Mouse (Mus musculus): ENCODE data around the gene Ctxn1. TPM values are rescaled to one million over a fixed set of nuclear protein-coding genes. Genes with fewer than 3 reads are reported as not detected.

The Ctxn1 gene
- 0.52 TPM for polyA plus RNA-seq (2017; shearing (Covaris generic))

DNA sequence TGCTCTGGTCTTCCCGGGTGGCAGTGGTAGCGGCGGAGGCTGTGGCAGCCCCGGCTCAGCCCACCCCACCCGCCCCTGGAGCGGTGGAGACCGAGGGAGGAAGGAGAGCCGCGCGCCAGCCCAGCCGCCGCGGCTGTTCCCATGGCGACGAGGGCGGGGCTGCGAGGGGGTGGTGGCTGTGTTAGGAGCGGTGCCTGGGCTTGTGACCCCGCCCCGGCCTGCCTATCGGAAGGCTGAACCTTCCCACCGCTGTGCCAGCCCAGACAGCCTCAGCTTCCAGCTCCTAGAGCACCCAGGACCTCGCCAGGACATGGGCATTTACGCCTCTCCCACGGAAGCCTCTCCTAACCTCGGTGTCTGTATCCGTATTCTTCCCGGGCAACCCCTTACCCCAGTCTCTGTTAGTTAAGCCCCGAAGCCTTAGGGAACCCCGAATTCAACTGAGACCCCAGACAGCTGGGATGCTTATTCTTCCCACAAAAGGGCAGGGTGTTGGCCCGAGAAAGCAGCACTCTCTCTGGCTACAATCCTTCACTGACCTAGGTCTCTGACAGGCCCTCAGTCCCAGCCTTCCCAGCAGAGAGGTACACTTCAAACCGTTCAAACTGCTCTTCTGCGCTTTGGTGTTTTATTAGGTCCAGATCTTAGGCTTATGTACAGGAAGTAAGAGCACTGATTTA lies at the start of gene Ctxn1:
Gene Ctxn1, minus strand, starts transcription at position 150 of the 680 bp plus-strand sequence.

DNA sequence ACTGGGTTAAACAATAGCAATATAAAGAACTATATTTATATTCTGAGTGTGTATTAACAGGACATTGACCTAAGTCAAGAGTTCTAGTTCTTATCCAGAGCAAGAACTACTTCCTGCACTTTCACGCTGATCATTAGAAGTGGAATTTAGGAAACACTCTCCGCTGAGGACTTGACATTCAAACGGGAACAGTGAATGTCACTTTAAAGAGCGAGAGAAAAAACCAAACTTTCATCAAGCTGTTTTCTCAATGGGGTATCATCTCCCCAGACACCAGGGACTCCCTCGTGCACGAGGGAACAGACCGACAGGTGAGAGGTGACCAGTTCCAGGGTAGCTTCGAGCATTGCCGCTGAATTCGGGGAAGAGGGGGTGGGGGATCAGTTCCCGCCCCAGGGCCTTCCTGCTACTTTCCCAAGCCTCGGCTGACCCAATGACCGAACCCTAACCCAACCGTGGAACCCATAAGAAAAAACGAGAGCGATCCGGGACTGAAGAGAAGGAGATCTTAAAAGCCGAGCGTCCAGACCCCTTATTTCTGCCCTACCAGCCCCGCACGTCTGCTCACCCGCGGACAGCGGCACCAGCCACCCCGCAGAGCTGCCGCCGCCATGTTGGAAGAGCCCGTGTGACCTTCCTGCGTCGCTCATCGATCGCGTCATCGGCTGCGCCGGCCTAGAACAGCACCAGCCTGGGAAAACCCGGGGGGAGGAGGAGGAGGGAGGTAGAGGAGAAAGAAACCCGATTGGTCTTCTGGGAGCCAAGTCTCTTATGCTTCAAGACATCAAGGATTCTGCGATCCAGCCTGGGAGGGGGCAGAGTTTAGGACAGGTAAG lies 16.4 kb upstream of the Ctxn1 start, which contains the start of gene Timm44:
Gene Timm44, minus strand, starts transcription at position 639 of the 836 bp plus-strand sequence.

DNA sequence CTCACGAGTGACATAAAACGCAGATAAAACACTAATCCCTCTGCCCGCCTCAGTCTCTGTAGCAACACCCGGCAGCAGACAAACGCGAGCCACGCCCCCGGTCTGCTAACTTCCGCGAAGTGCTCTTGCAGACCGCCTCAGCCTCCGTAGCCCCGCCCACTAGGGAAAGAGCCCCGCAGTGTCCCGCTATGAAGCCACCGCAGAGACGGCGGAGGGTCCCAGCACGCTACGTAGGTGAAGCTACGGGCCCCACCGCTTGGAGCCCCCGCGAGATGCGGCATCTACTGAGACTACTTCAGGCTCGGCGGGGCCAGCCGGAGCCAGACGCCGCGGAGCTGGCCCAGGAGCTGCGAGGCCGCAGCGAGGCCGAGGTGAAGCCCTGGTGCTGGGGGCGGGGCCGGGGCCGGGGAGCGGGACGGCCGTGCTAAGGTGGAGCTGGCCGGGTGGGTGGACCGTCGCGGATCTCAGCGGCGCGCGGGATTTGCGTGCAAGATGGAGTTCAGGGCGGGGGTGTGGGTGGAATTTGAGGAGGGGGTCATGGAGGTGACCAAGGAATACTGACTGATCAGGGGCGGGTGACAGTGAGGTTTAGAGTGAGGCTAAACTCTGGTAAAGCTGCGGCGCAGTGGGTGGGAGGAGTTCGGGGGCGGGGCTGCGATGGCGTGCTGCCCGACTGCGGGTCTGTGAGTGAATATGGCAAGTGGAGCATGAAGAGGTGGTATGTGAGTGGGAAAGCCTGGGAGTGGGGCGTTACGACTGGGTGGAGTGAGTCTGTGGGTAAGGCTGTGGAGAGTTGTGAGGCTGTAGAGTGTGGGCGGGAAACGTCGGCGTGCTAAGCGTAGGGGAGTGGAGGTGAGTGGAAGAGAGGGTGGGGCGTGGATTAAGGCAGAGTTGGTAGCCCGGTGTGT lies 5.9 kb downstream of the Ctxn1 start, which contains the start of gene Snapc2:
Gene Snapc2, plus strand, starts transcription at position 147 of the 908 bp plus-strand sequence.

DNA sequence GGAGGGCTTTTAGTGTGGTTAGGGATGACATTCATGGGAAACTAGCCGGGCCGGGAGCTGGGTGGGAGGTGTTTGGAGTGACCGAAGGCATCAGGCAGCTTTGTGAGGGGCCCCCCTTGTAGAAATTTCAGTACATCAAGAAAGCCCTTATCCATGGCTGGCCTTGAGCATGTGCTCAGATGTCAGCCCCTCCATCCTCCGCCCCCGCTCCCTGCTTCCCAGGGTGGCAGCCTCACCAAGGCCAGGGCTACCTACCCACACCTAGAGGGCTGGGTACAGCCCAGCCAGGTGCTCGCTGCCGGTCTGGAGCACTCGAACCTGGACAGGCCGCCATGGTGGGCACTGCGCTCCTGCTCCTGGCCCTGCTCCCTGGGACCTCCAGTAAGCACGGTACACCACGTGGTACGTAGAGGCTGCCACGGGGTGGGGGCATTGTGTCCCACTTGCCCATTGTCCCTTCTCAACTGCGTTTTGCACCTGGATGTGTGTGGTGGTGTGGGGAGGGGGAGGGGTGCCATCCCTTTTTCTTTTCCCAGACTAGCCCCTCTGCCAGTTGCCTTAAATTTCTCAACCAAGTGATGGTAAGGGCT lies 11.0 kb downstream of the Ctxn1 start, which contains the start of gene Tgfbr3l:
Gene Tgfbr3l, plus strand, starts transcription at position 264 of the 590 bp plus-strand sequence.

DNA sequence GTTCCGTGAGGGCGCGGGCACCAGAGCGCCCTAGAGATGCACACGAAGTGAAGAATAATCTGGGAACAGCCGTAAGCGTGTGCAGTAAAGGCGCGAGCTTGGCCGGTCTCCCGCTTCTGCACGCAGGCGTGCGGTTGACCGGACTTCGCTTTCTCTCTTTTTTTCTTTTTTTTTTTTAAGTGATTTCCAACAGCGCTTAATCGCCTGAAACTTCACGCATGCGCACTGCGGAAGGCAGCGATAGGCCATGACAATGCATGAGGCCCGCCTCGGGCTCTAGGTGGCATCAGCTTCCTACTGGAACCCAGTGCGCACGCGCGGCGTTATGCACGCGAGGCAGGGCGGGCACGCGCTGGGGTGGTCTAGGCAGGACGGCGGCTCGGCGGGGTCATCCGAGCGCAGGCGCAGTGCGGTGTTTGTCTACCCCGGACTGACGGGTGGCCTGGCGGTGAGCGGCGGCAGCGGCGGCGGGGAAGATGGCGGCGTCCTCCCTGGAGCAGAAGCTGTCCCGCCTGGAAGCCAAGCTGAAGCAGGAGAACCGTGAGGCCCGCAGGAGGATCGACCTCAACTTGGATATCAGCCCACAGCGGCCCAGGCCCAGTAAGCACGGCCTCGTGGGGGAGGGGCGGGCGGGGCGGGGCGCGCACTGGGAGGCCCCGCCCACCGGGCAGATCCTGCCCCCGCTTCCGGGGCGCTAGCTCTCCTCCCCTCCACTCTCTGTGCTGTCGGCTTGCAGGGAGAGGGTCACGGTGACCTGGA lies 20.5 kb downstream of the Ctxn1 start, which contains the start of the genes Map2k7 and Gm49320:
Gene Map2k7, plus strand, starts transcription at position 307 of the 759 bp plus-strand sequence.
Gene Gm49320, plus strand, starts transcription at position 432 of the 759 bp plus-strand sequence.

DNA sequence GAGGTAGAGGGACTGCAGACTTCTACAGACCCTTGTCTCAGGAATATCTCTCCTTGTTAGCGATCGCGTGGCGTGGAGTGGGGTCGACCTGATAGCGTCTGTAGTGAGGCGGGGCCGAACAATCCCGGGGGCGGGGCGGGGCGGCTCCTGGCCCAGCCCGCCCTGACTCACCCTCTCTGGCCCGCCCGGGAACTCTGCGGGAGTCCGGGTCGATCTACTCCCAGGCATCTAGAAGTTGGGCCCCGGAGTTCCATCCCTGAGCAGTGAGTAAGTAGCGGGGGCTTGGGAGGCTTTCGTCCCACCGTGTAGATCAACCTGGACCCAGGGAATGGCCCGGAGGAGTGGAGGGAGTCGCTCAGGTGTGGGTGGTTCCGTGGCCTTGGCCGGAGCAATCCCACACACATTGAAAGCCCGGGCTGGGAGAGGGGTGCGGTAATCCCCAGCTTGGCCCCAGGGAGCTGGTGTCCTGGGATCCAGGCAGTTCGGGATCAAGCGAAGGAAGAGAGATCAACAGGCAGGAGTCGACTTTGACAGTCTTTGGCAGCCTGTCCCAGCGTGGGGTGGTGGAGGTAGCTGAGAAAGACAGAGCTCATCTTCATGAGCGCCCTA lies 32.2 kb downstream of the Ctxn1 start, which contains the start of gene Lrrc8e:
Gene Lrrc8e, plus strand, starts transcription at position 89 of the 609 bp plus-strand sequence.

DNA sequence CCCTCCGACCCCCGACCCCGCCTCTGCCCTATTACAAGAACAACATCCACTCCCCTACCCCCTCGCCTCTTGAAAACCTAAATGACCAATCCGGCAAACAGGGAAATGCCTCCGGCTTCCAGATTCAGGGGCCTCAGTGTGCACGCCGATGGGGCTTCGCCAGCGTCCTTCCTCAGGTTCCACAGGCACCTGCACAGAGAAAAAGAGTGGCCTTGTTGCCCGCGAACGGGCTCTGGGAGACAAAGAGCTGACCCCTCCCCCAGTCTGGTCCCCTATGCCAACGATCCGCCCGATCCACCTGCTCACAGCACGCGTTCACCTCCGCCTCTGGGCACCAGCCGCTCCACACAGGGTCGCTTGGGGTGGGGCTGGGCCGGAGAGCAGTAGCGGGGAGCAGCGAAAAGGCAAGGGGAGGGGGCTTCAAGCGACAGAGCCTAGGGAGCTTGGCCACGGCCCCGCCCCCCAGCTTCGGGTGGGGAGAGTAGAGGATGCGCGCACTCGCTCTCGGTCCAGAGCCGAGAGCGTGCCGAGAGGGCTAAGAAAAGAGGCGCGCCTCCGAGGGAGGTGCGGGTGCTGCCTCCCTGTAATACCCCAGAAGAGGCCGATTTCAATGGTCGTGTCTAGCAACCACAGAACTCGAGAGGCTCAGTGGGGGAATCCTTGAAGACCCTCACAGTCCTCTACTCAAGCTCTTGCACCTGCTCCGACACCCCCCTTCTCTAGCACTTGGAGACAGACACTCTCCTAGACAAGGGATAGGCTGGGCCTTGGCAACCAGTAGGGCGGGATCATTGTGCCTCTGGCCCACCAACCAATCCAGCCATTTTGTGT lies 42.1 kb downstream of the Ctxn1 start, which contains the start of gene Prr36:
Gene Prr36, minus strand, starts transcription at position 669 of the 831 bp plus-strand sequence.

Other genes with a start within 250 kb of the Ctxn1 start
- gene Cd209f, start 153.4 kb downstream of the Ctxn1 start, polyA plus RNA-seq (2017; shearing (Covaris generic)) = not detected
- 0.14 TPM for gene Cd209g, start 125.2 kb downstream of the Ctxn1 start, polyA plus RNA-seq (2017; shearing (Covaris generic))
- gene Evi5l, start 92.7 kb downstream of the Ctxn1 start, polyA plus RNA-seq (2017; shearing (Covaris generic)) = 16.1 TPM
- gene Prr36, start 41.8 kb downstream of the Ctxn1 start, polyA plus RNA-seq (2017; shearing (Covaris generic)) = 0.12 TPM
- 0.11 TPM for gene Lrrc8e, start 32.4 kb downstream of the Ctxn1 start, polyA plus RNA-seq (2017; shearing (Covaris generic))
- 84.7 TPM for gene Map2k7, start 20.5 kb downstream of the Ctxn1 start, polyA plus RNA-seq (2017; shearing (Covaris generic))
- not detected for gene Gm49320, start 20.4 kb downstream of the Ctxn1 start, polyA plus RNA-seq (2017; shearing (Covaris generic))
- 3.8 TPM for gene Tgfbr3l, start 11.1 kb downstream of the Ctxn1 start, polyA plus RNA-seq (2017; shearing (Covaris generic))
- gene Snapc2, start 6.2 kb downstream of the Ctxn1 start, polyA plus RNA-seq (2017; shearing (Covaris generic)) = 19.7 TPM
- 49.7 TPM for gene Timm44, start 16.6 kb upstream of the Ctxn1 start, polyA plus RNA-seq (2017; shearing (Covaris generic))
- gene Ccl25, start 65.9 kb upstream of the Ctxn1 start, polyA plus RNA-seq (2017; shearing (Covaris generic)) = 7.8 TPM
- 244 TPM for gene Elavl1, start 66.1 kb upstream of the Ctxn1 start, polyA plus RNA-seq (2017; shearing (Covaris generic))
- 49.8 TPM for gene Cers4, start 233.8 kb upstream of the Ctxn1 start, polyA plus RNA-seq (2017; shearing (Covaris generic))